Mouse (Mus musculus) myocyte (in vitro differentiated cells): ENCODE measurements at regions not wholly inside any gene's neighbourhood (a gene's known extent, or its start where the extent isn't known, plus 50 kb on each side); places are given as distances from the start of the nearest gene placed in this dataset.

Experiments
- CEBPB ChIP-seq: IDR thresholded peaks from 2 replicates; pipeline ENCODE4 v1.6.1; 2011; ENCODE audit warnings: mild to moderate bottlenecking, moderate library complexity; ENCODE audit not compliant: poor library complexity, insufficient read depth, severe bottlenecking
- E2F4 ChIP-seq: IDR thresholded peaks from one replicate; pipeline ENCODE4 v1.6.1; 2011; ENCODE audit warnings: mild to moderate bottlenecking, control low read depth, moderate library complexity; ENCODE audit not compliant: insufficient read depth
- MYOG ChIP-seq, 3 experiments: IDR thresholded peaks; one replicate each; pipeline ENCODE4 v1.6.1; 2011; ENCODE audit warnings: control low read depth in 2 of 3, low read depth in 2 of 3, mild to moderate bottlenecking in 2 of 3; ENCODE audit not compliant: insufficient read length in 2 of 3, control insufficient read depth in 1 of 3, insufficient read depth in 1 of 3

- TF ChIP-seq E2F4 (no peak), MYOG (IDR thresholded peaks at IDR 0.05; ENCODE audit: control insufficient read depth in 1 of 3, insufficient read depth in 1 of 3, insufficient read length in 2 of 3, low read depth in 2 of 3) (no peak), CEBPB (no peak)
Measured at GRCm38 (mm10) chr1:51616091-51616490, 137.9 kb upstream of the Nabp1 start.
